Mouse (Mus musculus) embryo, embryonic 10 days (tissue): ENCODE measurements at regions not wholly inside any gene's neighbourhood (a gene's known extent, or its start where the extent isn't known, plus 50 kb on each side); places are given as distances from the start of the nearest gene placed in this dataset.

Experiments
- DNase-seq: peaks from one replicate; pipeline ENCODE4 v3.0.0-alpha.2; 2015; ENCODE audit warnings: low spot score

- DNase-seq, result peak; percentile 51
These were observed 147.2 kb upstream of the Plscr5 start for GRCm38 (mm10) chr9:92045472-92045905.

GRCm38 (mm10) chr9:92044161-92044560, 148.6 kb upstream of the Plscr5 start:
- DNase-seq, result no peak

GRCm38 (mm10) chr9:92016521-92016920, 176.2 kb upstream of the Plscr5 start:
- no peak for DNase-seq

GRCm38 (mm10) chr9:92015923-92016322, 176.8 kb upstream of the Plscr5 start:
- DNase-seq, result no peak

- no peak for DNase-seq
These were observed 204.5 kb upstream of the Plscr5 start for GRCm38 (mm10) chr9:91988240-91988639.

- DNase-seq, result no peak
These were observed 210.6 kb upstream of the Plscr5 start for GRCm38 (mm10) chr9:91981955-91982621.

GRCm38 (mm10) chr9:91981499-91981898, 211.2 kb upstream of the Plscr5 start:
- no peak for DNase-seq

GRCm38 (mm10) chr9:91964051-91964450, 228.7 kb upstream of the Plscr5 start:
- no peak for DNase-seq

GRCm38 (mm10) chr9:91962726-91963125, 230.0 kb upstream of the Plscr5 start:
- no peak for DNase-seq

GRCm38 (mm10) chr9:91961666-91962065, 231.1 kb upstream of the Plscr5 start:
- no peak for DNase-seq

- DNase-seq, result no peak
These were observed 232.0 kb upstream of the Plscr5 start for GRCm38 (mm10) chr9:91960556-91961325.

- DNase-seq, result peak; percentile 10
These were observed 233.1 kb upstream of the Plscr5 start for GRCm38 (mm10) chr9:91959592-91959991.

- no peak for DNase-seq
These were observed 233.7 kb upstream of the Plscr5 start for GRCm38 (mm10) chr9:91959076-91959475.

GRCm38 (mm10) chr9:91958421-91958820, 234.3 kb upstream of the Plscr5 start:
- no peak for DNase-seq

- no peak for DNase-seq
These were observed 235.7 kb upstream of the Plscr5 start for GRCm38 (mm10) chr9:91957061-91957460.

GRCm38 (mm10) chr9:91948746-91949145, 244.0 kb upstream of the Plscr5 start:
- DNase-seq, result no peak

- DNase-seq, result no peak
These were observed 250.7 kb upstream of the Plscr5 start for GRCm38 (mm10) chr9:91942001-91942400.

- peak; percentile 11 for DNase-seq
These were observed 254.0 kb upstream of the Plscr5 start for GRCm38 (mm10) chr9:91938729-91939128.

GRCm38 (mm10) chr9:91904066-91904465, 288.7 kb upstream of the Plscr5 start:
- no peak for DNase-seq

- DNase-seq, result no peak
These were observed 291.8 kb upstream of the Plscr5 start for GRCm38 (mm10) chr9:91900956-91901355.

- DNase-seq, result no peak
These were observed 315.9 kb upstream of the Plscr5 start for GRCm38 (mm10) chr9:91876823-91877222.

GRCm38 (mm10) chr9:91831556-91831955, 361.2 kb upstream of the Plscr5 start:
- DNase-seq, result no peak

- DNase-seq, result no peak
These were observed 368.8 kb upstream of the Plscr5 start for GRCm38 (mm10) chr9:91823733-91824487.
